Mouse (Mus musculus): Measurements from ENCODE around the gene Gpank1.
A peak's percentile ranks its signal among the peaks of the same experiment; 100 is the strongest.

The Gpank1 gene

GRCm38 (mm10) chr17:35131500-35132173, 10.4 kb downstream of the Gpank1 start, which contains the start of gene Apom:
Gene Apom, minus strand, starts transcription at chr17:35132050.
- DNase-seq (ENCODE audit: low read depth): no peak

- DNase-seq (ENCODE audit: low read depth): no peak
Observed at GRCm38 (mm10) chr17:35132174-35132560, 10.9 kb downstream of the Gpank1 start.

- DNase-seq (ENCODE audit: low read depth): no peak
Observed at GRCm38 (mm10) chr17:35133517-35133916, 12.3 kb downstream of the Gpank1 start.

- peak; percentile 79 for DNase-seq (ENCODE audit: low read depth)
Observed at GRCm38 (mm10) chr17:35134801-35135590, 13.7 kb downstream of the Gpank1 start, which contains the start of gene Bag6. Gene Bag6, plus strand, starts transcription at chr17:35135178.

- DNase-seq (ENCODE audit: low read depth): no peak
Observed at GRCm38 (mm10) chr17:35135591-35136320, 14.5 kb downstream of the Gpank1 start.

- no peak for DNase-seq (ENCODE audit: low read depth)
Observed at GRCm38 (mm10) chr17:35139269-35139668, 18.0 kb downstream of the Gpank1 start.

GRCm38 (mm10) chr17:35140490-35140996, 19.3 kb downstream of the Gpank1 start:
- no peak for DNase-seq (ENCODE audit: low read depth)

- no peak for DNase-seq (ENCODE audit: low read depth)
Observed at GRCm38 (mm10) chr17:35141971-35142370, 20.7 kb downstream of the Gpank1 start.

GRCm38 (mm10) chr17:35146139-35146538, 24.9 kb downstream of the Gpank1 start:
- DNase-seq (ENCODE audit: low read depth): no peak

GRCm38 (mm10) chr17:35147348-35147747, 26.1 kb downstream of the Gpank1 start:
- no peak for DNase-seq (ENCODE audit: low read depth)

- no peak for DNase-seq (ENCODE audit: low read depth)
Observed at GRCm38 (mm10) chr17:35147922-35148639, 26.8 kb downstream of the Gpank1 start.

- no peak for DNase-seq (ENCODE audit: low read depth)
Observed at GRCm38 (mm10) chr17:35152121-35152520, 30.9 kb downstream of the Gpank1 start.

GRCm38 (mm10) chr17:35153077-35153476, 31.8 kb downstream of the Gpank1 start:
- no peak for DNase-seq (ENCODE audit: low read depth)

- DNase-seq (ENCODE audit: low read depth): peak; percentile 50
Observed at GRCm38 (mm10) chr17:35153931-35154330, 32.7 kb downstream of the Gpank1 start.

- DNase-seq (ENCODE audit: low read depth): no peak
Observed at GRCm38 (mm10) chr17:35154616-35155015, 33.4 kb downstream of the Gpank1 start.

GRCm38 (mm10) chr17:35155451-35155850, 34.2 kb downstream of the Gpank1 start:
- DNase-seq (ENCODE audit: low read depth): no peak

- DNase-seq (ENCODE audit: low read depth): no peak
Observed at GRCm38 (mm10) chr17:35156461-35157200, 35.4 kb downstream of the Gpank1 start.

GRCm38 (mm10) chr17:35157254-35157653, 36.0 kb downstream of the Gpank1 start:
- DNase-seq (ENCODE audit: low read depth): no peak

GRCm38 (mm10) chr17:35157661-35158175, 36.5 kb downstream of the Gpank1 start:
- DNase-seq (ENCODE audit: low read depth): no peak

GRCm38 (mm10) chr17:35158850-35159593, 37.8 kb downstream of the Gpank1 start:
- DNase-seq (ENCODE audit: low read depth): no peak

Measured in fibroblast of lung, adult 2 months (primary cell).